In the genomic region with DNA sequence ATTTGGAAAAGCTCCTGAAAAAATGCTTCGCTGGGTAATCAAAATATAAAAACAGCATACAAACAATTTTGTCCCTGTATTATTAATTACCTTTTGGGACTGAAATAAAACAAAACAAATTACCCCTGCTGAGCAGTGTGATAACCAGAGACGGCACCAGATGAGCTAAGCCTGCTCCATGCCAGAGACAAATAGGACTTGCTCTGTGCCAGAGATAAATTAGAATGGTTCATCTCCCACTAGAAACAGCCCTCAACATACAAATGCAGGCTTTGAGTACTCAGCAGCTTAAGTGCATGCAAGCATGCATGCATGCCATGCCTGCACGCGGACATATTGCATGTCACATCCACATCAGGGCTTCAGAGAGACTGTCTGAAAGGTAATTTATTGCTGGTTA, we compare ENCODE assay signal across 19 mouse cellular contexts.
DNase-seq lines count a peak whose midpoint lies in the region; ATAC-seq and TF ChIP-seq lines count a peak whose summit lies in the region.
"Had no signal": no experiment of that assay in that cellular context is flagged by ENCODE, and none has a peak within 500 bp of the region (broad histone marks: within the 10 kb centered on the region; RNA-seq: fewer than 3 reads in every experiment).

No protein-coding gene starts in this region.

- peak; percentile 32 for DNase-seq in cerebellum, adult 9-10 months
- no peak for DNase-seq in cerebellum, postnatal 4 days (ENCODE audit: low spot score in 2 of 2)
- no peak for DNase-seq in hindbrain, embryonic 14.5 days (ENCODE audit: low spot score)
- DNase-seq in hindbrain, embryonic 10.5 days (ENCODE audit: low spot score): no peak
- peak; percentile 20 for DNase-seq in MEL (ENCODE audit: low read depth, low spot score)
- DNase-seq in spleen, postnatal 14 days (ENCODE audit: low spot score in 2 of 2): no peak
- DNase-seq in urinary bladder, postnatal 10 days (ENCODE audit: low spot score): no peak
- DNase-seq: adrenal gland, postnatal 25 days; gastrocnemius, postnatal 25 days; heart, adult 2 months; heart, postnatal 36 days; lung, postnatal 4 days; thymus, postnatal 4 days had no signal

- no peak overlapping the region; the same call in 1 of the 2 replicates for H3K9ac ChIP-seq in hindbrain, embryonic 14.5 days
- H3K9ac ChIP-seq in MEL (ENCODE audit: control insufficient read depth, low read depth, low read length, poor library complexity, severe bottlenecking): no peak overlapping the region
- no peak overlapping the region for H3K9ac ChIP-seq in midbrain, embryonic 15.5 days
- H3K9ac ChIP-seq: embryonic facial prominence, embryonic 15.5 days; intestine, embryonic 15.5 days; liver, embryonic 14.5 days; lung, embryonic 15.5 days had no signal

- no peak overlapping the region for H3K4me3 ChIP-seq in hindbrain, embryonic 14.5 days (replicated peaks; ENCODE audit: low read length)
- no peak overlapping the region for H3K4me3 ChIP-seq in hindbrain, embryonic 10.5 days
- no peak overlapping the region for H3K4me3 ChIP-seq in MEL (ENCODE audit: control insufficient read depth in 1 of 2, insufficient read depth in 1 of 2, low read depth in 2 of 2, low read length in 2 of 2)
- H3K4me3 ChIP-seq in midbrain, embryonic 15.5 days: no peak overlapping the region
- H3K4me3 ChIP-seq: embryonic facial prominence, embryonic 15.5 days; heart, adult 2 months; intestine, embryonic 15.5 days; lung, embryonic 15.5 days had no signal

- H3K36me3 ChIP-seq in hindbrain, embryonic 14.5 days (replicated peaks; ENCODE audit: control insufficient read depth, insufficient read depth): no peaks in the 10 kb centered on the region
- no peaks in the 10 kb centered on the region for H3K36me3 ChIP-seq in hindbrain, embryonic 10.5 days
- H3K36me3 ChIP-seq in MEL (ENCODE audit: control insufficient read depth in 1 of 2, insufficient read depth in 2 of 2, low read length in 2 of 2): peaks cover 0 to 28% of the 10 kb centered on the region in 2 experiments; a peak in 2 of 4 replicates
- H3K36me3 ChIP-seq in midbrain, embryonic 15.5 days (replicated peaks): no peaks in the 10 kb centered on the region
- H3K36me3 ChIP-seq: embryonic facial prominence, embryonic 15.5 days; G1E; intestine, embryonic 15.5 days; lung, embryonic 15.5 days had no signal

- TF ChIP-seq POLR2A in MEL (IDR thresholded peaks at IDR 0.05; ENCODE audit: control insufficient read depth in 1 of 2, insufficient read depth in 1 of 2, low read depth in 1 of 2, low read length in 2 of 2, poor library complexity in 1 of 2): no peak

- H3K79me2 ChIP-seq in MEL (ENCODE audit: control insufficient read depth, insufficient read depth, low read length, poor library complexity): no peaks in the 10 kb centered on the region

- H3K27ac ChIP-seq in hindbrain, embryonic 14.5 days: peak overlapping the region; percentile 18; the same call in 1 of the 2 replicates
- H3K27ac ChIP-seq in hindbrain, embryonic 10.5 days: no peak overlapping the region
- no peak overlapping the region for H3K27ac ChIP-seq in MEL (ENCODE audit: control insufficient read depth, low read depth, low read length)
- peak overlapping the region; percentile 25; the same call in 1 of the 2 replicates for H3K27ac ChIP-seq in midbrain, embryonic 15.5 days
- H3K27ac ChIP-seq: embryonic facial prominence, embryonic 15.5 days; heart, adult 2 months; intestine, embryonic 15.5 days; liver, embryonic 14.5 days; lung, embryonic 15.5 days had no signal

- no peak for TF ChIP-seq RAD21 in MEL (IDR thresholded peaks at IDR 0.05; ENCODE audit: low read depth, low read length)

- no peak for TF ChIP-seq CTCF in MEL (IDR thresholded peaks at IDR 0.05 in 2 of 3, conservative IDR thresholded peaks at IDR 0.05 in 1 of 3; ENCODE audit: control insufficient read depth in 1 of 3, insufficient read depth in 1 of 3, low read depth in 2 of 3, low read length in 3 of 3, poor library complexity in 1 of 3, severe bottlenecking in 1 of 3)

- 56% methylated on average over 4 of the region's 4 CpGs for WGBS in hindbrain, embryonic 14.5 days
- WGBS in hindbrain, embryonic 10.5 days: 92% methylated on average over 4 of the region's 4 CpGs
- 62% methylated on average over 4 of the region's 4 CpGs for WGBS in midbrain, embryonic 15.5 days

- peak; percentile 51; the same call in 1 of the 2 replicates for ATAC-seq in hindbrain, embryonic 14.5 days (ENCODE audit: low FRiP score)
- peak; percentile 53; the same call in 1 of the 2 replicates for ATAC-seq in midbrain, embryonic 15.5 days (replicated peaks)
- ATAC-seq: intestine, embryonic 15.5 days had no signal

- TF ChIP-seq EP300 in MEL (IDR thresholded peaks at IDR 0.05; ENCODE audit: low read depth in 1 of 2, low read length in 2 of 2): no peak

- H3K9me3 ChIP-seq in hindbrain, embryonic 14.5 days (ENCODE audit: control insufficient read depth, low read length): no peaks in the 10 kb centered on the region
- H3K9me3 ChIP-seq in hindbrain, embryonic 10.5 days: no peaks in the 10 kb centered on the region
- no peaks in the 10 kb centered on the region for H3K9me3 ChIP-seq in MEL (replicated peaks; ENCODE audit: insufficient read depth, low read length)
- H3K9me3 ChIP-seq in midbrain, embryonic 15.5 days: no peaks in the 10 kb centered on the region
- H3K9me3 ChIP-seq: embryonic facial prominence, embryonic 15.5 days; G1E; intestine, embryonic 15.5 days; lung, embryonic 15.5 days had no signal

- H3K4me2 ChIP-seq in hindbrain, embryonic 14.5 days (replicated peaks): no peak overlapping the region
- no peak overlapping the region for H3K4me2 ChIP-seq in midbrain, embryonic 15.5 days
- H3K4me2 ChIP-seq: embryonic facial prominence, embryonic 15.5 days; intestine, embryonic 15.5 days; lung, embryonic 15.5 days had no signal

- no peaks in the 10 kb centered on the region for H3K27me3 ChIP-seq in hindbrain, embryonic 14.5 days (ENCODE audit: control insufficient read depth, insufficient read depth, low read length)
- H3K27me3 ChIP-seq in hindbrain, embryonic 10.5 days (ENCODE audit: insufficient read depth, poor library complexity, severe bottlenecking): no peaks in the 10 kb centered on the region
- H3K27me3 ChIP-seq in MEL (ENCODE audit: control insufficient read depth in 1 of 2, insufficient read depth in 2 of 2, low read length in 2 of 2): no peaks in the 10 kb centered on the region
- no peaks in the 10 kb centered on the region for H3K27me3 ChIP-seq in midbrain, embryonic 15.5 days (replicated peaks)
- H3K27me3 ChIP-seq: embryonic facial prominence, embryonic 15.5 days; intestine, embryonic 15.5 days; lung, embryonic 15.5 days had no signal

- H3K4me1 ChIP-seq in hindbrain, embryonic 14.5 days (replicated peaks; ENCODE audit: control insufficient read depth, insufficient read depth, low read length): peaks cover 36% of the 10 kb centered on the region
- H3K4me1 ChIP-seq in hindbrain, embryonic 10.5 days (replicated peaks): peaks cover 34% of the 10 kb centered on the region
- peaks cover 15 to 33% of the 10 kb centered on the region in 2 experiments for H3K4me1 ChIP-seq in MEL (ENCODE audit: control insufficient read depth in 1 of 2, insufficient read depth in 2 of 2, low read length in 2 of 2)
- peaks cover 24% of the 10 kb centered on the region for H3K4me1 ChIP-seq in midbrain, embryonic 15.5 days
- H3K4me1 ChIP-seq: embryonic facial prominence, embryonic 15.5 days had no signal

TF ChIP-seq in MEL, 35 proteins besides CTCF, POLR2A, EP300 and RAD21:
- TF ChIP-seq GABPA (IDR thresholded peaks at IDR 0.05; ENCODE audit: low read depth, low read length) (no peak), MAFK (IDR thresholded peaks at IDR 0.05; ENCODE audit: borderline replicate concordance, low read depth, low read length) (no peak)

Comparison
In these comparisons a context has a peak if more than half of its experiments do, and no peak if none do; other contexts are left out.
1. DNase-seq: peak in cerebellum, adult 9-10 months (single experiment) and MEL (single experiment); none in cerebellum, postnatal 4 days (0 of 2), hindbrain, embryonic 14.5 days (single experiment), hindbrain, embryonic 10.5 days (single experiment), spleen, postnatal 14 days (0 of 2) and urinary bladder, postnatal 10 days (single experiment).
2. H3K27ac ChIP-seq: peak in hindbrain, embryonic 14.5 days (single experiment) and midbrain, embryonic 15.5 days (single experiment); none in hindbrain, embryonic 10.5 days (single experiment) and MEL (single experiment).